In the genomic region with DNA sequence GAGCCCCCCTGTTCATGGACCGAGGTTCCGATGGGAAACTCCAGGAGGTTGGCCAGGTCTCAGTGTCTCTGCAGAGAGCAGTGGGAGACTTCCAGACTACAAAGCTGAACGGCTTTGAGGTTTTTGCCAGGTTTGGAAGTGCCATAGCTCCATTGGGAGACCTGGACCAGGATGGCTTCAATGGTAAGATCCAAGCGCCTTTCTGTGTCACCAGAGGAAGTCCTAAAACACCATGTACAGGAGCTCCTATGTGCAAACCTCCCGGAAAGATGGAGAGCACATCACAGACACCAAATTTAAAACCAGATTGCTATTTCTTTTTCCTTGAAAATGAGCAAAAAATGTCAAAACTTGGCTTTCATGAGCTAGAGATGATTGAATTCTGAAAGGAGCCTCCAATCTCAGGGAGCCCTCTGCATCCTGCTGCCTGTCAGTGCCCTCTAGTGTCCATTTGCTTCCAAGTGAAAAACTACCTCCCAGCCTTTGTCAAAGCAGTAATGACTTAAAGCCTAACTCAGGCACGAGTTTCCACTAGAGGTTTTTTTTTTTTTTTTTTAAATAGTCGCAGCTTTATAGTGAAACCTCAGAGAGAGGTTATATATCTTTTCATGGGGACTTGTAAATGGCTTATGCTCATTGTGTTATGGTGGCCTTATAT, we compare ENCODE assay signal across 9 mouse cellular contexts. TPM values are rescaled to one million over a fixed set of nuclear protein-coding genes. Genes with fewer than 3 reads are reported as not detected.
A peak's percentile ranks its signal among the peaks of the same experiment; 100 is the strongest.
DNase-seq lines count a peak whose midpoint lies in the region; ATAC-seq and TF ChIP-seq lines count a peak whose summit lies in the region.
"Had no signal": no experiment of that assay in that cellular context is flagged by ENCODE, and none has a peak within 500 bp of the region (broad histone marks: within the 10 kb centered on the region; RNA-seq: fewer than 3 reads in every experiment).

No protein-coding gene starts in this region.

- no peak overlapping the region for H3K27ac ChIP-seq in limb, embryonic 11.5 days (replicated peaks; ENCODE audit: low read depth, low read length)
- no peak overlapping the region for H3K27ac ChIP-seq in limb, embryonic 10.5 days
- no peak overlapping the region for H3K27ac ChIP-seq in kidney, postnatal 0 days
- H3K27ac ChIP-seq in stomach, postnatal 0 days (replicated peaks): no peak overlapping the region

- 64% methylated on average over 7 of the region's 7 CpGs for WGBS in limb, embryonic 11.5 days
- WGBS in limb, embryonic 10.5 days: 68% methylated on average over 7 of the region's 7 CpGs
- 59% methylated on average over 7 of the region's 7 CpGs for WGBS in kidney, postnatal 0 days
- WGBS in lung, adult 2 months: 52% methylated on average over 7 of the region's 7 CpGs
- 58% methylated on average over 7 of the region's 7 CpGs for WGBS in stomach, postnatal 0 days

- H3K36me3 ChIP-seq in limb, embryonic 11.5 days (ENCODE audit: control insufficient read depth, insufficient read depth, low read length): peaks cover 13% of the 10 kb centered on the region
- peaks cover 93% of the 10 kb centered on the region for H3K36me3 ChIP-seq in limb, embryonic 10.5 days
- H3K36me3 ChIP-seq in kidney, postnatal 0 days (ENCODE audit: insufficient read depth, low read length): peaks cover 33% of the 10 kb centered on the region
- H3K36me3 ChIP-seq in stomach, postnatal 0 days (ENCODE audit: control insufficient read depth, insufficient read depth, low read length): peaks cover 11% of the 10 kb centered on the region; the same call in 1 of the 2 replicates

- TF ChIP-seq CTCF in kidney, postnatal 0 days (IDR thresholded peaks at IDR 0.05; ENCODE audit: low read depth): peak; percentile 93
- TF ChIP-seq CTCF in lung, adult 2 months (IDR thresholded peaks at IDR 0.05; ENCODE audit: insufficient read depth, low read length): peak; percentile 92
- TF ChIP-seq CTCF in stomach, postnatal 0 days (IDR thresholded peaks at IDR 0.05; ENCODE audit: low read depth): peak; percentile 93

- TF ChIP-seq EP300 in stomach, postnatal 0 days (optimal IDR thresholded peaks at IDR 0.05): no peak

- H3K4me3 ChIP-seq in limb, embryonic 11.5 days (ENCODE audit: low read depth, low read length): no peak overlapping the region
- H3K4me3 ChIP-seq in limb, embryonic 10.5 days: no peak overlapping the region
- no peak overlapping the region for H3K4me3 ChIP-seq in kidney, postnatal 0 days (replicated peaks; ENCODE audit: low read depth, low read length)
- no peak overlapping the region for H3K4me3 ChIP-seq in lung, adult 2 months (replicated peaks; ENCODE audit: extremely low read depth, low read depth, low read length)
- H3K4me3 ChIP-seq in stomach, postnatal 0 days (ENCODE audit: low read depth, low read length): no peak overlapping the region
- H3K4me3 ChIP-seq: megakaryocyte, embryonic 14.5 days had no signal

- H3K9ac ChIP-seq in limb, embryonic 11.5 days (ENCODE audit: low read length): no peak overlapping the region
- no peak overlapping the region for H3K9ac ChIP-seq in kidney, postnatal 0 days (ENCODE audit: low read depth, low read length)
- no peak overlapping the region for H3K9ac ChIP-seq in stomach, postnatal 0 days (ENCODE audit: low read length)

- H3K4me2 ChIP-seq in limb, embryonic 11.5 days (ENCODE audit: low read depth, severe bottlenecking): no peak overlapping the region
- H3K4me2 ChIP-seq in kidney, postnatal 0 days (ENCODE audit: low read length): no peak overlapping the region
- H3K4me2 ChIP-seq in stomach, postnatal 0 days (replicated peaks; ENCODE audit: low read depth): no peak overlapping the region

- no peak for ATAC-seq in limb, embryonic 11.5 days (ENCODE audit: insufficient number of reproducible peaks, low FRiP score, low TSS enrichment, low read depth)
- ATAC-seq in kidney, postnatal 0 days (replicated peaks; ENCODE audit: low FRiP score, low read depth): no peak
- ATAC-seq in stomach, postnatal 0 days (ENCODE audit: low FRiP score, low TSS enrichment): peak; percentile 66; the same call in 1 of the 2 replicates

- TF ChIP-seq POLR2A in lung, adult 2 months (IDR thresholded peaks at IDR 0.05; ENCODE audit: borderline replicate concordance, extremely low read depth, low read depth, low read length): no peak

- no peaks in the 10 kb centered on the region for H3K4me1 ChIP-seq in limb, embryonic 11.5 days (ENCODE audit: control insufficient read depth, insufficient read depth, low read length)
- no peaks in the 10 kb centered on the region for H3K4me1 ChIP-seq in limb, embryonic 10.5 days
- H3K4me1 ChIP-seq in kidney, postnatal 0 days (replicated peaks; ENCODE audit: insufficient read depth, low read length): no peaks in the 10 kb centered on the region
- no peaks in the 10 kb centered on the region for H3K4me1 ChIP-seq in lung, adult 2 months (ENCODE audit: control insufficient read depth, insufficient read depth, low read length)
- H3K4me1 ChIP-seq in stomach, postnatal 0 days (replicated peaks; ENCODE audit: control insufficient read depth, insufficient read depth): no peaks in the 10 kb centered on the region

- DNase-seq in limb, embryonic 11.5 days (ENCODE audit: low spot score): peak; percentile 48
- no peak for DNase-seq in limb, embryonic 10.5 days (ENCODE audit: low spot score)
- peak; percentile 56 for DNase-seq in T-cell, adult 2 months (ENCODE audit: low spot score)
- DNase-seq in cerebellum, postnatal 25 days: peak; percentile 52 to 72
- DNase-seq in gastrocnemius, postnatal 10 days: peak; percentile 34
- DNase-seq in kidney, postnatal 0 days (ENCODE audit: low spot score): peak; percentile 94
- DNase-seq in lung, adult 2 months: no peak
- DNase-seq in stomach, postnatal 0 days (ENCODE audit: low spot score): peak; percentile 50

- no peaks in the 10 kb centered on the region for H3K27me3 ChIP-seq in limb, embryonic 11.5 days (ENCODE audit: control insufficient read depth, insufficient read depth, low read length)
- H3K27me3 ChIP-seq in limb, embryonic 10.5 days (ENCODE audit: low read depth, poor library complexity, severe bottlenecking): no peaks in the 10 kb centered on the region
- no peaks in the 10 kb centered on the region for H3K27me3 ChIP-seq in kidney, postnatal 0 days (ENCODE audit: insufficient read depth, low read length)
- no peaks in the 10 kb centered on the region for H3K27me3 ChIP-seq in stomach, postnatal 0 days (ENCODE audit: control insufficient read depth, insufficient read depth, low read length)
- H3K27me3 ChIP-seq: megakaryocyte, embryonic 14.5 days had no signal

- no peaks in the 10 kb centered on the region for H3K9me3 ChIP-seq in limb, embryonic 11.5 days (ENCODE audit: control insufficient read depth, low read length)
- H3K9me3 ChIP-seq in limb, embryonic 10.5 days (replicated peaks): no peaks in the 10 kb centered on the region
- H3K9me3 ChIP-seq in kidney, postnatal 0 days (replicated peaks; ENCODE audit: low read length): no peaks in the 10 kb centered on the region
- H3K9me3 ChIP-seq in stomach, postnatal 0 days (ENCODE audit: control insufficient read depth, low read length): no peaks in the 10 kb centered on the region
- H3K9me3 ChIP-seq: megakaryocyte, embryonic 14.5 days had no signal

RNA-seq across cellular contexts. Expression of a gene that starts 41.2 kb away (rescaled TPM):
- polyA plus RNA-seq in limb, embryonic 11.5 days (2014; fragmentation: Nextera tagmentation; extraction: Ambion mirVana): 20.1 and 20.4 TPM in 2 replicates
- polyA plus RNA-seq in limb, embryonic 10.5 days (2016; fragmentation: Nextera tagmentation; extraction: Ambion mirVana): 9.5 and 15.4 TPM in 2 replicates
- total RNA-seq in gastrocnemius, postnatal 10 days (2021): 1 to 10 TPM; 3.9 to 5.5 TPM
- polyA plus RNA-seq in kidney, postnatal 0 days (2015; fragmentation: Nextera tagmentation; extraction: Ambion mirVana): 2.5 and 2.7 TPM in 2 replicates
- polyA plus RNA-seq in lung, adult 2 months (2012; rRNA removed): 0.18 and 0.41 TPM in 2 replicates
- polyA plus RNA-seq in stomach, postnatal 0 days (2015; fragmentation: Nextera tagmentation; extraction: Ambion mirVana): 4.2 and 4.8 TPM in 2 replicates

RNA-seq across cellular contexts. Expression of a gene that starts 47.1 kb away (rescaled TPM):
- polyA plus RNA-seq in limb, embryonic 11.5 days (2014; fragmentation: Nextera tagmentation; extraction: Ambion mirVana): 66.3 and 78.2 TPM in 2 replicates
- polyA plus RNA-seq in limb, embryonic 10.5 days (2016; fragmentation: Nextera tagmentation; extraction: Ambion mirVana): 53.0 and 56.0 TPM in 2 replicates
- 10 to 100 TPM; 63.7 to 76.4 TPM for total RNA-seq in gastrocnemius, postnatal 10 days (2021)
- polyA plus RNA-seq in kidney, postnatal 0 days (2015; fragmentation: Nextera tagmentation; extraction: Ambion mirVana): 164 and 165 TPM in 2 replicates
- 37.6 and 78.5 TPM in 2 replicates for polyA plus RNA-seq in lung, adult 2 months (2012; rRNA removed)
- polyA plus RNA-seq in stomach, postnatal 0 days (2015; fragmentation: Nextera tagmentation; extraction: Ambion mirVana): 69.8 and 74.3 TPM in 2 replicates

Comparison
In these comparisons a context has a peak if more than half of its experiments do, and no peak if none do; other contexts are left out.
1. DNase-seq: peak in limb, embryonic 11.5 days (single experiment), T-cell, adult 2 months (single experiment), cerebellum, postnatal 25 days (2 of 2), gastrocnemius, postnatal 10 days (single experiment), kidney, postnatal 0 days (single experiment) and stomach, postnatal 0 days (single experiment); none in limb, embryonic 10.5 days (single experiment) and lung, adult 2 months (single experiment).
2. Peak in every context shown above with its lines, with median percentiles within 50 percentile points of each other: CTCF ChIP-seq.